Mouse (Mus musculus) hindbrain, embryonic 15.5 days (tissue): ENCODE results near the gene Sorbs2. TPM values are rescaled to one million over a fixed set of nuclear protein-coding genes. Genes with fewer than 3 reads are reported as not detected.
A peak's percentile ranks its signal among the peaks of the same experiment; 100 is the strongest.
"Not testable (repeated sequence)": the region's sequence is repeated elsewhere in the genome, so short reads cannot be mapped to it uniquely, and the experiment has no call there.

ENCODE experiments used
- ATAC-seq: fragments of 200-750 bp; cut with Nextera tagmentation; 2 replicates; pipeline ENCODE4 v1.8.0; 2017; ENCODE audit warnings: low read depth, moderate number of reproducible peaks, moderate TSS enrichment; ENCODE audit not compliant: low FRiP score
- H3K27ac ChIP-seq: fragments of 300-500 bp; sonication (generic); replicated peaks from 2 replicates; pipeline ENCODE4 v1.5.1; 2015; ENCODE audit warnings: mild to moderate bottlenecking, inconsistent platforms
- H3K27me3 ChIP-seq: fragments of 300-500 bp; sonication (generic); 2 replicates; pipeline ENCODE4 v1.6.1; 2015; ENCODE audit warnings: control low read depth, inconsistent platforms
- H3K36me3 ChIP-seq: fragments of 300-500 bp; sonication (generic); 2 replicates; pipeline ENCODE4 v1.6.1; 2015; ENCODE audit warnings: control low read depth, inconsistent platforms
- H3K4me1 ChIP-seq: fragments of 300-500 bp; sonication (generic); replicated peaks from 2 replicates; pipeline ENCODE4 v1.6.1; 2015; ENCODE audit warnings: control low read depth, inconsistent platforms
- H3K4me2 ChIP-seq: fragments of 300-500 bp; sonication (generic); 2 replicates; pipeline ENCODE4 v1.6.1; 2015; ENCODE audit warnings: moderate library complexity, mild to moderate bottlenecking, inconsistent platforms
- H3K4me3 ChIP-seq: fragments of 300-500 bp; sonication (generic); 2 replicates; pipeline ENCODE4 v1.5.1; 2015; ENCODE audit warnings: mild to moderate bottlenecking, inconsistent platforms
- H3K9ac ChIP-seq: fragments of 300-500 bp; sonication (generic); 2 replicates; pipeline ENCODE4 v1.6.1; 2015; ENCODE audit warnings: inconsistent platforms
- H3K9me3 ChIP-seq: fragments of 300-500 bp; sonication (generic); 2 replicates; pipeline ENCODE4 v1.6.1; 2016; ENCODE audit warnings: control low read depth, inconsistent platforms
- WGBS: fragments of 180-500 bp; shearing (Covaris S2); methylation state at CpG from one replicate; pipeline ENCODE4 v1.1.7; 2015; 5-methylcytosine and 5-hydroxymethylcytosine counted together
- polyA plus RNA-seq: library from polyadenylated mRNA; unstranded; fragments of >200 nt; fragmentation: Nextera tagmentation; extraction: Ambion mirVana; gene quantifications from 2 replicates; pipeline ENCODE4 v1.2.1, GENCODE M21; 2015

The Sorbs2 gene
- polyA plus RNA-seq, 1 experiment from 2014 or later, result 54.5 TPM

DNA sequence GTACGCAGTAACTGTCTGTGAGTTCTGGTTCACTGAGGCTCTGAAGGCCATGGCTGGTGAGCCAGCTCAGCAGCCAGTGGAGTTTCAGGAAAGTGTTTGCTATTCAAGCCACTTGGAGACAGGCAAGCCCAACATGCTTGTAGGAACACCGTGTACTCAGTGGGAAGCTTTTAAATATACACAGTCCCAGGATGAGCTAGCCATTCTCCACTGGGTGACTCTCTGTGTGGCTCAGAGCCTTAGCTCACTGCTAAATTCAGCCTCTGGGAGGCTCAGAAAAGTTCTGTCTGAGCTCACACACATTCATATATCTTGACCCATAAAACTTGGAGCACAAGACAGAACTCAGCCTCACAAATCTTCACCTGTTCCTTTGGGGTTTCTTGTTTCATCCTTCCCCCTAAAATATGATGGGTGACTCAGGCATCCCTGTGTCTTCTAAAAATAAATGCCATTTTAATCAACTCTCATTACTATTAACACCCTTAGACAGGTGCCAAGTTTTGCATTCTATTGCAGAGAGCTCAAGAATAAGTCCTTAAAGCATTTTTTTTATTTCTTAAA is 322.5 kb downstream of the Sorbs2 start:
- H3K4me3 ChIP-seq, result no peak overlapping the region

DNA sequence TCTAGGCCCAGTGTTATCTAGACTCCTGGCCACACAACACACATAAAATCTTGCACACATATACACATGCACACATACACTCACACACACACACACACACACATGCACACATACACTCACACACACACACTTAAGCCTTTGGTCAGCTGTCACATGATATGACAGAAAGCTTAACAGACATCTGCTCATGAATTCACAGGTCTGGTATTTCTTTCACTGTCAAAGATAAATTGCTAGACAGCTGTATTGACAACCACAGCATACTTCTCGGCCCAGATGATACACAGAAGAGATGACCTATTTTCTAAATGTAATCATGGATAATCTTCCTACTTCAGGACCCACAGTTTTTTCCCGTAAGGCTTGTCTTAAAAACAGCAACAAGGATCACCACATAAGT is 326.3 kb downstream of the Sorbs2 start:
- Histone ChIP-seq H3K9ac (no peak overlapping the region), H3K4me3 (no peak overlapping the region), H3K9me3 (no peaks in the 10 kb centered on the region), H3K27ac (no peak overlapping the region), H3K36me3 (no peaks in the 10 kb centered on the region), H3K4me1 (no peaks in the 10 kb centered on the region), H3K4me2 (no peak overlapping the region), H3K27me3 (no peaks in the 10 kb centered on the region)
- WGBS, result 74% methylated on average over 2 of the region's 2 CpGs
- no peak for ATAC-seq

More for the DNA sequence above, 322.5 kb downstream of the Sorbs2 start:
- H3K27me3 ChIP-seq, result no peaks in the 10 kb centered on the region
- no peak overlapping the region for H3K27ac ChIP-seq
- no peak for ATAC-seq
- H3K9ac ChIP-seq, result no peak overlapping the region
- no peaks in the 10 kb centered on the region for H3K4me1 ChIP-seq
- H3K36me3 ChIP-seq, result peaks cover 10% of the 10 kb centered on the region
- 88% methylated on average over 2 of the region's 2 CpGs for WGBS
- no peaks in the 10 kb centered on the region for H3K9me3 ChIP-seq
- H3K4me2 ChIP-seq, result no peak overlapping the region

DNA sequence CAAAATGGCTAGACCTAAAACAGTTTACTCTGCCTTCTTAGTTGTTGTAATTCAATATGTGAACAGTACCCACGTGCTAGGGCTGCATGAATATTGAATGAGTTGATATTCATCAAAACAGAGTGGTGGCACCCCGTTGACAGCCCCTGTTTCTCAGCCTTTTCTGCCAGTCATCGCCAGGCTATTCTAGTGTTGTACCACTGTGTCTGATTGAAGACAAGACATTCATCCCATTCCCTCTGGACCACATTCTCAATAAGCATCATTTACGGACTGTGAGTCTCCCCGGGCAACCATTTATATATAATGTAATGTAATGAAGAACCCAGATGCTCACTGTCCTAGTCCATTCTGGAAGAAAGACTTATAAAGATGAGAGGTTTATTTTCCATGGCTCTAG is 335.7 kb downstream of the Sorbs2 start:
- H3K27me3 ChIP-seq, result no peaks in the 10 kb centered on the region
- peak; percentile 60 for ATAC-seq
- H3K4me3 ChIP-seq, result no peak overlapping the region
- no peak overlapping the region for H3K9ac ChIP-seq
- 29% methylated on average over 5 of the region's 5 CpGs for WGBS
- no peaks in the 10 kb centered on the region for H3K36me3 ChIP-seq
- no peak overlapping the region for H3K27ac ChIP-seq
- H3K9me3 ChIP-seq, result no peaks in the 10 kb centered on the region
- peaks cover 11% of the 10 kb centered on the region for H3K4me1 ChIP-seq
- no peak overlapping the region for H3K4me2 ChIP-seq

DNA sequence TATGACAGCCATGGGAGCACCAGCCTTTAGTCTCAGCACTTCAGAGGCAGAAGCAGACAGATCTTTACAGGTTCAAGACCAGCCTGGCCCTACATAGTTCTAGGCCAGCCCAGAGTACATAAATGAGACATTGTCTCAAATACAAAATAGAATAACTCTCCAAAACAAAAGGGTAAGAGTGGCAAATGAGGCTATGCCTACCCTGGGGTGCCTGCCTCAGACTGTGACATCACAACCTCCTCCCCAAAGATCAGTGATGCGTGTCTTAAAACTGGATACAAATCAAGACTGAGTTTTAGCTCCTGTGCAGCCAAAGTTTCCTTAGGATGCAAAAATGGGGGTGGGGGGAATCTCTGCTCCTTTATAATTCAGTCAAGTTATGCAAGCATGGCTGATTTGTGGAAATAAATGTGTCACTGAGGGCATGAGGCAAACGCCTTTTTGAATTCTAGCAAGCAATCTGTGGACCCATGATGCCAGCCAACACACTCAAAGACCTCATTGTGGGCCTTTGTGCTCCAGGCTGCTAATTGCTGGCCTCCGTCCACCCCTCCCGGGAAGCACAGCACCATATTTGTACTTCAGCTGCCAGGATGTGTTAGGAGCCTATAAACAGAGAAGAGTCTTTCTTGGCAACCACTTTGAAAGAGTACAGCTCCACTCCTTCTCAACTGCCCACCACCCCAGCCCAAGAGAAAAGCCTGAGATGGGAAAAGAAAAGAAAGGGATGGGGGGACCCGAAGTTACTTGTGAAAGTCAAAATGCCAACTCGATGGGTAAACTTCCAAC is 336.7 kb downstream of the Sorbs2 start:
- Histone ChIP-seq H3K27ac (peak overlapping the region; percentile 71), H3K27me3 (no peaks in the 10 kb centered on the region), H3K9me3 (no peaks in the 10 kb centered on the region), H3K36me3 (no peaks in the 10 kb centered on the region), H3K4me1 (peaks cover 11% of the 10 kb centered on the region), H3K4me2 (no peak overlapping the region), H3K9ac (no peak overlapping the region), H3K4me3 (no peak overlapping the region)
- peak; percentile 90 for ATAC-seq
- 46% methylated on average over 6 of the region's 6 CpGs for WGBS

DNA sequence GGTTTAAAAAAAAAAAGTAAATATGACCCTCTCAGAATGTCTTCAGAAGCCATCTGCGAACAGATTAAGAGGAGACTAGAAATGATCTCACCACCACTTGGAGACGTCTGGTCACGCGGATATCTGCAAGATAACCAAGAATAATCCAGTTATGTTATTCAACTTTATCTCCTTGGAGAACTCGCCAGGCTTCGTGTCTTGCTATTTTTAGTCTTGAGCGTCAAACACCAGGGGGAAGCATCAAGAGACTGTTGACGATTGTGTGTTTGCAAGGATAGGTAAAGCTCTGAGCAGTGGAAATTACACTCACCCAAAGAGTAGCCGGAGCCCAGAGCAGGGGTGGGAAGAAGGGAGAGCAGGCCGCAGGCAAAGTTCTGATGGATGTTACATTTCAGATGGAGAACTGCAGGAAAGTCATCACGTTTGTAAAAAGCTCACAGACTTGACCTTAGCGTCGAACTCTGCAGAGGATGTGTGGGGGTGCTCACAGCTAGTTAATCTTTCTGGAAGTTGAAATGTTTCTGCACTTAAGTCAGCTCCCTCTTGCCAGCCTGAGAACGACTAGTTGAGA is 337.4 kb downstream of the Sorbs2 start:
- 63% methylated on average over 14 of the region's 14 CpGs for WGBS
- Histone ChIP-seq H3K36me3 (no peaks in the 10 kb centered on the region), H3K9ac (no peak overlapping the region), H3K27me3 (no peaks in the 10 kb centered on the region), H3K9me3 (no peaks in the 10 kb centered on the region), H3K4me2 (no peak overlapping the region), H3K4me1 (peaks cover 11% of the 10 kb centered on the region), H3K27ac (peak overlapping the region; percentile 71), H3K4me3 (no peak overlapping the region)
- no peak for ATAC-seq

DNA sequence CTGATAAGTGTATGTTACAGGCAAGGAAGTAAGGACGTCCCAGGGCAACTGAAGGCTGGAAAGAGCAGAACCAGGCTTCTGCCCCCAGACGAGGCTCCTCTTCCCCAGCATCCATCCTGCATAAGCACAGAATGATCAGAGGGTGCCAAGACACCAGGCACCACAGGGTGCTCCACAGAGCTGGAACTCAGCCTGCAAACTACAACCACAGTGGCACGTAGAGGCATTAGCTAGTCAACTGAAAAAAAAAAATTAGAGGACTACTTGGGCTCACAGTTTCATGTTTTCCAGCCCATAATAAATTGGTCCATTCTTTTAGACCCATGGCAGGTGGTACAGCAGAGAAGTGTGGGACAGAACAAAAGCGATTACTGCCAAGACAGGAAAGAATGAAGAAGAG is 338.3 kb downstream of the Sorbs2 start:
- Histone ChIP-seq H3K9ac (no peak overlapping the region), H3K27ac (peak overlapping the region; percentile 71; the same call in 1 of the 2 replicates), H3K4me3 (no peak overlapping the region), H3K4me1 (peaks cover 11% of the 10 kb centered on the region), H3K9me3 (no peaks in the 10 kb centered on the region), H3K4me2 (no peak overlapping the region), H3K27me3 (no peaks in the 10 kb centered on the region), H3K36me3 (no peaks in the 10 kb centered on the region)
- WGBS, result 71% methylated on average over 4 of the region's 4 CpGs
- no peak for ATAC-seq

DNA sequence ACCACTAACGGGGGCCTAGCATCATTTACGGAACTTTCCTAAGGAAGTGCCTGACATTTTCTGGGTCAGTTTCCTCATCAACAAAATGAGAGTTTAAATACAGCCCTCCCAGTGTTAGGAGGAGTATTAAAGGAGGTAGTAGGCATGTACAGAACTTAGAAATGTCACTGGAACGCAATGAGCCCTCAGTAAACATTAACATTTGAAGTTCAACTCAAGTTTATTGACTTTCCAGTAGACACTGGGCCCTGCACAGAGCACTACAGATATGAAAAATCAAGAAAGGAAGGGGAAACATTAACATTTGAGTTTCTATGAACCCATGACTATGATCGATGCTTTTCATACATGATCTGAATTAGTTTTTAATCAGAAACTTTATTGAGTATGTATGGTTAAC is 347.5 kb downstream of the Sorbs2 start:
- no peaks in the 10 kb centered on the region for H3K9me3 ChIP-seq
- no peaks in the 10 kb centered on the region for H3K36me3 ChIP-seq
- no peak overlapping the region for H3K4me3 ChIP-seq
- H3K9ac ChIP-seq, result no peak overlapping the region
- no peaks in the 10 kb centered on the region for H3K4me1 ChIP-seq
- no peak overlapping the region for H3K4me2 ChIP-seq
- no peak overlapping the region for H3K27ac ChIP-seq
- no peak for ATAC-seq
- H3K27me3 ChIP-seq, result no peaks in the 10 kb centered on the region
- 94% methylated on average over 4 of the region's 4 CpGs for WGBS

DNA sequence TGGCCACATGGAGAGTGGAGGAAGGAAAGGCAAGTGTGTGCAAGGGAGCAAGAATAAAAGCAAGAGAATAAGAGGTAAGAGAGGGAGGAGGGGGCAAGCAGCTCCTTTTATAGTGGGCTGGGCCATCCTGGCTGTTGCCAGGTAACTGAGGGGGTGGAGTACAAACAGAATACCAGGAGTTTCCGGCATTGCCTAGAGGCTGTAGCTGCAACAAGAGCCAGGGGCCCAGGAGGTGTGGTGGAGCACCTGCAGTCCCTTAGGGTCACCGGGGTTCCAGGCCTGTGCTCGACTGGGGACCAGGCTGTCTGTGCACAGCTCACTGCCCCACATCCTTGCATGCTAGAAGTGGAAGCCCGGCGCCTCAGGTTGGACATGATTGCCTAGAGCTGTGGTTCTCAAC is 350.1 kb downstream of the Sorbs2 start:
- Histone ChIP-seq H3K9me3 (no peaks in the 10 kb centered on the region), H3K4me3 (no peak overlapping the region), H3K9ac (no peak overlapping the region), H3K4me1 (no peaks in the 10 kb centered on the region), H3K36me3 (no peaks in the 10 kb centered on the region), H3K27me3 (no peaks in the 10 kb centered on the region), H3K4me2 (no peak overlapping the region), H3K27ac (no peak overlapping the region)
- WGBS, result 49% methylated on average over 5 of the region's 5 CpGs
- ATAC-seq, result no peak

DNA sequence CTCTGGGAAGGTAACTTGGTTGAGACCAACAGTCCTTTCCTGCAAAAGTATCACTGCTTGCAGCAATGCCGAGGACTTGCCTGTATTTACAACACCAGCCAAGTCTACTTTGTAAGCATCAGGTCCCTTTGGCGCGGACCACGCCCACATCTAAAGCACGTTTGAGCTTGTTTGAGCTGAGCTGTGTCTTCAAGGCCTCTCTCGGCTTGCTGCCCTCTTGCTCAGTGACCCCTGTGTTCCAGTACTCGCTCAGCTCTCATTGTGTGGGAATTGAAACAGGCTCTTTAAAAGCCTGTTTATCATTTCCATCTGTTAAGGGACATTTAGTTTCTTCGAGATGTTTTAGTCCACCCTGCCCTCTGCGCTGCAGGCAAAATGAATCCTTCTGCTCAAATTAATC is 350.8 kb downstream of the Sorbs2 start:
- 28% methylated on average over 9 of the region's 9 CpGs for whole genome bisulfite sequencing
- no peaks in the 10 kb centered on the region for H3K9me3 ChIP-seq
- no peak for ATAC-seq
- no peak overlapping the region for H3K4me3 ChIP-seq
- H3K27me3 ChIP-seq, result no peaks in the 10 kb centered on the region
- H3K4me2 ChIP-seq, result no peak overlapping the region
- H3K27ac ChIP-seq, result no peak overlapping the region
- no peaks in the 10 kb centered on the region for H3K36me3 ChIP-seq
- no peaks in the 10 kb centered on the region for H3K4me1 ChIP-seq
- no peak overlapping the region for H3K9ac ChIP-seq

DNA sequence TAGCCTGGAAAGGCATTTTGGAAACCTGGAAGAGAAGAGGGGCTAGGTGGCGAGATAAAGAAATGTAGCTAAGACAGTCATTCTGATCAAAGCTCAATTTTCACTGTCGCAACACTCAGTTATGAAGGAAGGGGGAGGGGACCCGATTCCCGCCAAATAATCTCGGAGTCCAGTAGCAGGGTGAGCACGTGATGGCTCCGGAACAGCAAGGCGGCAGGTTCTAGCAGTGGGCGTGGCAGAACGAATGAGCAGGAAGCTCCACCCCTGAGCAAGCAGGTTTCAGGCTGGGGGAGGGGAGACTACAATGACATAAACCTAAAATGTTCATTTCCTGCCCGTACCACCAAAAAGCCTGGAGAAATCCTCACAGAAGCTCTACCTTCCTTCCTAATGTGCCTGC is 364.0 kb downstream of the Sorbs2 start:
- WGBS, result 85% methylated on average over 11 of the region's 11 CpGs
- not testable (repeated sequence) for H3K4me2 ChIP-seq, H3K27me3 ChIP-seq, H3K9me3 ChIP-seq, H3K4me3 ChIP-seq, ATAC-seq, H3K36me3 ChIP-seq, H3K27ac ChIP-seq, H3K4me1 ChIP-seq, H3K9ac ChIP-seq

DNA sequence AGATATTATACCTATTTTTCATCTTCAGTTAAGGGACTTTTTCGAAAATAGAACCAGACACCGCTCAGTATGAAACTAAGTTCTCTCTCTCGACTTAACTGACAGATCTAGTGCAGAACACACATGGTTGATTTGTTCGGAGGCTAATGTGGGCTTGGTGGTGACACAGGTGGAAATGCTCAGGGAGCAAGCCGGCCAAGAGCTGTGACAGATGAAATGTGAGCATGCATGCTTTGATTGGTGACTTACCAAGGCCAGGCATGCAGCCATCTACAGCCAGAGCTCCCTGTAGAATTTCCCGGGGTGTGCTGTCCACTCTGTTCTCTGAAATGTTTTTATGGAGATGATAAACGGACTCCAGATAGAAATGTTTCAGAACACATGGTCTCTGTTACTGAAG is 364.5 kb downstream of the Sorbs2 start:
- H3K4me1 ChIP-seq, result peaks cover 9% of the 10 kb centered on the region
- no peaks in the 10 kb centered on the region for H3K36me3 ChIP-seq
- no peak overlapping the region for H3K27ac ChIP-seq
- no peaks in the 10 kb centered on the region for H3K9me3 ChIP-seq
- no peaks in the 10 kb centered on the region for H3K27me3 ChIP-seq
- no peak overlapping the region for H3K4me3 ChIP-seq
- WGBS, result 84% methylated on average over 7 of the region's 7 CpGs
- no peak overlapping the region for H3K4me2 ChIP-seq
- ATAC-seq, result no peak
- H3K9ac ChIP-seq, result no peak overlapping the region

DNA sequence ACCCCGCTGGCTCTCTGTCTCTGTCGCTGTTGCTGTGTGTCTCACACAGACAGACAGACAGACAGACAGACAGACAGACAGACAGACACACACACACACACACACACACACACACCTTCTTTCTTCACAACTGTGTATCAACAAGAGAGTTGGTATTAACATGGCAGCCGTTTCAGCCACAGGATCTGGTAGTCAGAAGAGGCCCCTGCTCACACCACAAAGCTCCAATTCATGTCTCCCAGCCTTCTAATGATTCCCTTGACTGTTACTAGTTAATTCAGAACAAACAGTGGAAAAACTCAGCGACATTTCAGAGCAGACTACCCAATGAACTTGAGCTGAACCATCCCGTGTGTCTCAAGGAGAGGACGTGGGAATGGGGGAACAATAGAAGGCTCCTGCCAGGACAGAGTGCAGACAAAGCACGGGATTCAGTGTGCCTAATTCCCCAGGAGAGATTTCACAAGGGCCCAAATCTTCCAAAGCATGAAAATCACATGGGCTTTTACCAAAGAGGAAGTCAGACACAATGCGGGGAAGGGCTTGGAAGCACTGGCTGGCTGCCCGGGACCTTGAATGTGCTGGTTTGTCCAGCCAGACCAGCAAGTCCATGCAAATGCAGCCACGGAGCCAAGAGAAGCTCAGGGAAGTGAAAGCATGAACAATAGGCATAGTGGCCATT is 367.5 kb downstream of the Sorbs2 start:
- H3K27me3 ChIP-seq, result no peaks in the 10 kb centered on the region
- H3K4me3 ChIP-seq, result no peak overlapping the region
- no peaks in the 10 kb centered on the region for H3K9me3 ChIP-seq
- H3K36me3 ChIP-seq, result no peaks in the 10 kb centered on the region
- H3K27ac ChIP-seq, result peak overlapping the region; percentile 79
- ATAC-seq, result peak; percentile 91
- WGBS, result 17% methylated on average over 10 of the region's 10 CpGs
- peaks cover 9% of the 10 kb centered on the region for H3K4me1 ChIP-seq
- H3K9ac ChIP-seq, result no peak overlapping the region
- H3K4me2 ChIP-seq, result peak overlapping the region; percentile 17; the same call in 1 of the 2 replicates
